Mouse (Mus musculus): ENCODE data around the gene Vasp.

The Vasp gene

GRCm38 (mm10) chr7:19236411-19236810 is 35.2 kb downstream of the Vasp start:
- no peak for DNase-seq (ENCODE audit: low read depth, low spot score)

- no peak for DNase-seq (ENCODE audit: low read depth, low spot score)
Observed at GRCm38 (mm10) chr7:19235092-19235671, 36.4 kb downstream of the Vasp start.

GRCm38 (mm10) chr7:19234652-19235051 is 37.0 kb downstream of the Vasp start:
- no peak for DNase-seq (ENCODE audit: low read depth, low spot score)

- DNase-seq (ENCODE audit: low read depth, low spot score) = no peak
Observed at GRCm38 (mm10) chr7:19231849-19232248, 39.8 kb downstream of the Vasp start.

- DNase-seq (ENCODE audit: low read depth, low spot score) = no peak
Observed at GRCm38 (mm10) chr7:19230899-19231298, 40.7 kb downstream of the Vasp start.

GRCm38 (mm10) chr7:19230041-19230580 is 41.5 kb downstream of the Vasp start:
- DNase-seq (ENCODE audit: low read depth, low spot score) = no peak

- no peak for DNase-seq (ENCODE audit: low read depth, low spot score)
Observed at GRCm38 (mm10) chr7:19229404-19229803, 42.2 kb downstream of the Vasp start.

GRCm38 (mm10) chr7:19228793-19229148 is 42.8 kb downstream of the Vasp start:
- DNase-seq (ENCODE audit: low read depth, low spot score) = no peak

- peak; percentile 100 for DNase-seq (ENCODE audit: low read depth, low spot score)
Observed at GRCm38 (mm10) chr7:19227883-19228792, 43.5 kb downstream of the Vasp start, which contains the start of gene Opa3. Gene Opa3, plus strand, starts transcription at chr7:19228334.

GRCm38 (mm10) chr7:19226817-19227797 is 44.5 kb downstream of the Vasp start:
- no peak for DNase-seq (ENCODE audit: low read depth, low spot score)

- DNase-seq (ENCODE audit: low read depth, low spot score) = peak; percentile 56
Observed at GRCm38 (mm10) chr7:19224933-19225332, 46.7 kb downstream of the Vasp start.

GRCm38 (mm10) chr7:19222875-19223274 is 48.7 kb downstream of the Vasp start:
- no peak for DNase-seq (ENCODE audit: low read depth, low spot score)

GRCm38 (mm10) chr7:19222189-19222588 is 49.4 kb downstream of the Vasp start:
- peak; percentile 32 for DNase-seq (ENCODE audit: low read depth, low spot score)

GRCm38 (mm10) chr7:19220061-19220460 is 51.6 kb downstream of the Vasp start:
- no peak for DNase-seq (ENCODE audit: low read depth, low spot score)

GRCm38 (mm10) chr7:19217944-19218343 is 53.7 kb downstream of the Vasp start:
- peak; percentile 43 for DNase-seq (ENCODE audit: low read depth, low spot score)

GRCm38 (mm10) chr7:19217492-19217891 is 54.1 kb downstream of the Vasp start:
- no peak for DNase-seq (ENCODE audit: low read depth, low spot score)

- no peak for DNase-seq (ENCODE audit: low read depth, low spot score)
Observed at GRCm38 (mm10) chr7:19214940-19215339, 56.7 kb downstream of the Vasp start.

- no peak for DNase-seq (ENCODE audit: low read depth, low spot score)
Observed at GRCm38 (mm10) chr7:19214369-19214768, 57.2 kb downstream of the Vasp start.

GRCm38 (mm10) chr7:19213385-19213784 is 58.2 kb downstream of the Vasp start:
- peak; percentile 48 for DNase-seq (ENCODE audit: low read depth, low spot score)

GRCm38 (mm10) chr7:19211996-19212755 is 59.4 kb downstream of the Vasp start, which contains the start of gene Gpr4:
Gene Gpr4, plus strand, starts transcription at chr7:19212538.
- peak; percentile 79 for DNase-seq (ENCODE audit: low read depth, low spot score)

Data from ZHBTc4 (cell line).